Mouse (Mus musculus) megakaryocyte, embryonic 14.5 days (primary cell): Measurements from ENCODE around the gene Hsh2d.

Experiments
- FLI1 ChIP-seq: IDR thresholded peaks from 2 replicates; pipeline ENCODE4 v1.6.1; 2012; ENCODE audit warnings: low read length, inconsistent platforms, mixed read lengths
- GATA1 ChIP-seq: IDR thresholded peaks from 3 replicates; pipeline ENCODE4 v1.6.1; 2012; ENCODE audit warnings: mixed read lengths, low read length, inconsistent platforms, borderline replicate concordance

DNA sequence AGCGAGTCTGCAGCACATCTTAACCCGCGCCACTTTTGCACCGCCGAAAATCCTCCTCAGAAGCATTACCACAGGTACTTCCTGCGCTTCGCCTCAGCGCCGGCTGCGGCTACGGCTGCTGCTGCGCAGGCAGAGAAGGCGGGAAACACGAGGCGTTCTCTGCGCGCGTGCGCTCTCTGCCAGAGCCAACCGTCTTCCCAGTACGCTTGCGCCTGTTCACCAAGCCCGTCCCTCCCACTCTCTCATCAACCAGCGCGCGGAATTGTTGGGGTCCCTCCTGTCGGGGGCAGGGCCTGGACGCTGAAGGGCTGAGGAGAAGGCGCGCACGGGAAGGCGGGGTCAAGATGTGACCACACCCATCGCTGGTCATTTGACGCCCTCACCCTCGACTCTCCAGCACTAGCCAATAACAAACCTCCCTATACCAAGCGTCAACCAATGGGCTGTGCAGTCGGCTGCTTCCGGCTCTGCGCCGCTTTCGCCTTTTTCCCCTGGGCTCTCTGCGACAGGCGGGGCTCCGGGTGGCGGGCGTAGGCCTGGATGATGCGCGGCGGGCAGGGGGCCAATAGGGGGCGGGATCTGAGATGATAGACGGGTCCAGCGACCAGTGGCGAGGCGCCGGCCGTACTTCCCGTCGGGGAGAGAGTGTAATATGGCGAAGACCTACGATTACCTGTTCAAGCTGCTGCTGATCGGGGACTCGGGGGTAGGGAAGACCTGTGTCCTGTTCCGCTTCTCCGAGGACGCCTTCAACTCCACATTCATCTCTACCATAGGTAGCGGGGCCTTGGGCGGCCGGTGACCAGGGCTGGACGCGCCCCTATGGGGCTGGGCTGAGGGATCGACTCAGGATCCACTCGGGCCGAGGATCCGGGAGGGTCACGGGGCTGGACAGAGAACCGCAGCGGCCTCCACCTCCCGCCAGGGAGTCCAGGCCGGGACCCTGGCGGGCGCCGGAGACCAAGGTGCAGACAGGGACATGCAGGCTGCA lies 28.4 kb upstream of the Hsh2d start, which contains the start of gene Rab8a:
- TF ChIP-seq GATA1: no peak
- TF ChIP-seq FLI1: no peak; the same call in 1 of the 2 replicates
